Mouse (Mus musculus): ENCODE data around the gene Gm7247. TPM values are rescaled to one million over a fixed set of nuclear protein-coding genes. Genes with fewer than 3 reads are reported as not detected.
A peak's percentile ranks its signal among the peaks of the same experiment; 100 is the strongest.
"Not testable (repeated sequence)": the region's sequence is repeated elsewhere in the genome, so short reads cannot be mapped to it uniquely, and the experiment has no call there.

Gm7247 gene
- polyA plus RNA-seq, 1 experiment from 2014 or later = not detected

GRCm38 (mm10) chr14:51388222-51388621, 26.7 kb downstream of the Gm7247 start:
- WGBS = 97% methylated on average over 9 of the region's 9 CpGs
- no peak overlapping the region for H3K4me2 ChIP-seq (ENCODE audit: low read depth, severe bottlenecking)
- no peak overlapping the region for H3K4me3 ChIP-seq (ENCODE audit: low read depth, low read length)
- H3K9ac ChIP-seq (ENCODE audit: low read length) = no peak overlapping the region
- no peaks in the 10 kb centered on the region for H3K4me1 ChIP-seq (ENCODE audit: control insufficient read depth, insufficient read depth, low read length)
- no peak overlapping the region for H3K27ac ChIP-seq (replicated peaks; ENCODE audit: low read depth, low read length)
- H3K9me3 ChIP-seq (ENCODE audit: control insufficient read depth, low read length) = no peaks in the 10 kb centered on the region; the same call in 1 of the 2 replicates
- no peak for ATAC-seq (ENCODE audit: insufficient number of reproducible peaks, low FRiP score, low TSS enrichment, low read depth)
- peak; percentile 25 for DNase-seq (ENCODE audit: low spot score)
- no peaks in the 10 kb centered on the region for H3K27me3 ChIP-seq (ENCODE audit: control insufficient read depth, insufficient read depth, low read length)
- no peaks in the 10 kb centered on the region for H3K36me3 ChIP-seq (ENCODE audit: control insufficient read depth, insufficient read depth, low read length)

- H3K36me3 ChIP-seq (ENCODE audit: control insufficient read depth, insufficient read depth, low read length) = no peaks in the 10 kb centered on the region
- H3K4me2 ChIP-seq (ENCODE audit: low read depth, severe bottlenecking) = no peak within 1 kb of the TSS
- DNase-seq (ENCODE audit: low spot score) (no peak), ATAC-seq (ENCODE audit: insufficient number of reproducible peaks, low FRiP score, low TSS enrichment, low read depth) (no peak)
- H3K9ac ChIP-seq (ENCODE audit: low read length) = no peak within 1 kb of the TSS
- H3K27me3 ChIP-seq (ENCODE audit: control insufficient read depth, insufficient read depth, low read length) = no peaks in the 10 kb centered on the region
- H3K27ac ChIP-seq (replicated peaks; ENCODE audit: low read depth, low read length) = no peak within 1 kb of the TSS
- WGBS = 85% methylated on average over 1 of the region's 1 CpGs
- no peaks in the 10 kb centered on the region for H3K4me1 ChIP-seq (ENCODE audit: control insufficient read depth, insufficient read depth, low read length)
- no peaks in the 10 kb centered on the region for H3K9me3 ChIP-seq (ENCODE audit: control insufficient read depth, low read length)
- no peak within 1 kb of the TSS for H3K4me3 ChIP-seq (ENCODE audit: low read depth, low read length)
These were observed 49.0 kb downstream of the Gm7247 start, which contains the start of gene Vmn2r88 for GRCm38 (mm10) chr14:51410520-51410919. Gene Vmn2r88 (plus strand): TSS chr14:51410820.

- ATAC-seq (ENCODE audit: insufficient number of reproducible peaks, low FRiP score, low TSS enrichment, low read depth) (no peak), DNase-seq (ENCODE audit: low spot score) (no peak)
- Histone ChIP-seq H3K9ac (ENCODE audit: low read length) (no peak overlapping the region), H3K4me1 (ENCODE audit: control insufficient read depth, insufficient read depth, low read length) (no peaks in the 10 kb centered on the region), H3K9me3 (ENCODE audit: control insufficient read depth, low read length) (no peaks in the 10 kb centered on the region), H3K4me3 (ENCODE audit: low read depth, low read length) (no peak overlapping the region), H3K4me2 (ENCODE audit: low read depth, severe bottlenecking) (no peak overlapping the region), H3K27me3 (ENCODE audit: control insufficient read depth, insufficient read depth, low read length) (no peaks in the 10 kb centered on the region), H3K36me3 (ENCODE audit: control insufficient read depth, insufficient read depth, low read length) (no peaks in the 10 kb centered on the region), H3K27ac (replicated peaks; ENCODE audit: low read depth, low read length) (no peak overlapping the region)
- WGBS = 69% methylated on average over 2 of the region's 2 CpGs
These were observed 62.3 kb downstream of the Gm7247 start for GRCm38 (mm10) chr14:51423885-51424284.

- not testable (repeated sequence) for ATAC-seq (ENCODE audit: insufficient number of reproducible peaks, low FRiP score, low TSS enrichment, low read depth); DNase-seq (ENCODE audit: low spot score); H3K4me3 ChIP-seq (ENCODE audit: low read depth, low read length); H3K9ac ChIP-seq (ENCODE audit: low read length); H3K4me2 ChIP-seq (ENCODE audit: low read depth, severe bottlenecking); H3K27ac ChIP-seq (replicated peaks; ENCODE audit: low read depth, low read length); H3K27me3 ChIP-seq (ENCODE audit: control insufficient read depth, insufficient read depth, low read length); H3K9me3 ChIP-seq (ENCODE audit: control insufficient read depth, low read length); H3K4me1 ChIP-seq (ENCODE audit: control insufficient read depth, insufficient read depth, low read length); H3K36me3 ChIP-seq (ENCODE audit: control insufficient read depth, insufficient read depth, low read length)
These were observed 68.6 kb downstream of the Gm7247 start for GRCm38 (mm10) chr14:51430138-51430537.

- Histone ChIP-seq H3K27me3 (ENCODE audit: control insufficient read depth, insufficient read depth, low read length) (no peaks in the 10 kb centered on the region), H3K9me3 (ENCODE audit: control insufficient read depth, low read length) (no peaks in the 10 kb centered on the region), H3K4me3 (ENCODE audit: low read depth, low read length) (no peak overlapping the region), H3K27ac (replicated peaks; ENCODE audit: low read depth, low read length) (no peak overlapping the region), H3K4me1 (ENCODE audit: control insufficient read depth, insufficient read depth, low read length) (no peaks in the 10 kb centered on the region), H3K9ac (ENCODE audit: low read length) (no peak overlapping the region), H3K4me2 (ENCODE audit: low read depth, severe bottlenecking) (no peak overlapping the region), H3K36me3 (ENCODE audit: control insufficient read depth, insufficient read depth, low read length) (no peaks in the 10 kb centered on the region)
- ATAC-seq (ENCODE audit: insufficient number of reproducible peaks, low FRiP score, low TSS enrichment, low read depth) = peak; percentile 21; the same call in 1 of the 2 replicates
- 94% methylated on average over 16 of the region's 16 CpGs for WGBS
- no peak for DNase-seq (ENCODE audit: low spot score)
These were observed 73.0 kb downstream of the Gm7247 start for GRCm38 (mm10) chr14:51434546-51434945.

- no peak overlapping the region for H3K9ac ChIP-seq (ENCODE audit: low read length)
- no peaks in the 10 kb centered on the region for H3K36me3 ChIP-seq (ENCODE audit: control insufficient read depth, insufficient read depth, low read length)
- no peak overlapping the region for H3K4me3 ChIP-seq (ENCODE audit: low read depth, low read length)
- WGBS = 96% methylated on average over 26 of the region's 26 CpGs
- ATAC-seq (ENCODE audit: insufficient number of reproducible peaks, low FRiP score, low TSS enrichment, low read depth) = peak; percentile 39; the same call in 1 of the 2 replicates
- no peaks in the 10 kb centered on the region for H3K27me3 ChIP-seq (ENCODE audit: control insufficient read depth, insufficient read depth, low read length)
- no peaks in the 10 kb centered on the region for H3K9me3 ChIP-seq (ENCODE audit: control insufficient read depth, low read length)
- no peak for DNase-seq (ENCODE audit: low spot score)
- H3K4me2 ChIP-seq (ENCODE audit: low read depth, severe bottlenecking) = no peak overlapping the region
- no peaks in the 10 kb centered on the region for H3K4me1 ChIP-seq (ENCODE audit: control insufficient read depth, insufficient read depth, low read length)
- H3K27ac ChIP-seq (replicated peaks; ENCODE audit: low read depth, low read length) = no peak overlapping the region
These were observed 73.5 kb downstream of the Gm7247 start for GRCm38 (mm10) chr14:51435020-51435419.

- H3K27ac ChIP-seq (replicated peaks; ENCODE audit: low read depth, low read length) = no peak overlapping the region
- H3K27me3 ChIP-seq (ENCODE audit: control insufficient read depth, insufficient read depth, low read length) = no peaks in the 10 kb centered on the region
- H3K36me3 ChIP-seq (ENCODE audit: control insufficient read depth, insufficient read depth, low read length) = no peaks in the 10 kb centered on the region
- H3K9ac ChIP-seq (ENCODE audit: low read length) = no peak overlapping the region
- no peak overlapping the region for H3K4me3 ChIP-seq (ENCODE audit: low read depth, low read length)
- no peak for ATAC-seq (ENCODE audit: insufficient number of reproducible peaks, low FRiP score, low TSS enrichment, low read depth)
- no peaks in the 10 kb centered on the region for H3K9me3 ChIP-seq (ENCODE audit: control insufficient read depth, low read length)
- DNase-seq (ENCODE audit: low spot score) = no peak
- WGBS = 79% methylated on average over 4 of the region's 4 CpGs
- no peaks in the 10 kb centered on the region for H3K4me1 ChIP-seq (ENCODE audit: control insufficient read depth, insufficient read depth, low read length)
- H3K4me2 ChIP-seq (ENCODE audit: low read depth, severe bottlenecking) = no peak overlapping the region
These were observed 77.4 kb downstream of the Gm7247 start for GRCm38 (mm10) chr14:51438955-51439354.

- not testable (repeated sequence) for H3K27me3 ChIP-seq (ENCODE audit: control insufficient read depth, insufficient read depth, low read length); H3K9ac ChIP-seq (ENCODE audit: low read length); H3K4me2 ChIP-seq (ENCODE audit: low read depth, severe bottlenecking); H3K4me3 ChIP-seq (ENCODE audit: low read depth, low read length); H3K9me3 ChIP-seq (ENCODE audit: control insufficient read depth, low read length); H3K27ac ChIP-seq (replicated peaks; ENCODE audit: low read depth, low read length); H3K36me3 ChIP-seq (ENCODE audit: control insufficient read depth, insufficient read depth, low read length); ATAC-seq (ENCODE audit: insufficient number of reproducible peaks, low FRiP score, low TSS enrichment, low read depth); H3K4me1 ChIP-seq (ENCODE audit: control insufficient read depth, insufficient read depth, low read length); DNase-seq (ENCODE audit: low spot score)
- 80% methylated on average over 2 of the region's 2 CpGs for WGBS
These were observed 90.0 kb downstream of the Gm7247 start, which contains the start of gene Vmn2r89 for GRCm38 (mm10) chr14:51451557-51451956. Gene Vmn2r89 (plus strand): TSS chr14:51451857.

- H3K36me3 ChIP-seq (ENCODE audit: control insufficient read depth, insufficient read depth, low read length); H3K27ac ChIP-seq (replicated peaks; ENCODE audit: low read depth, low read length); H3K4me2 ChIP-seq (ENCODE audit: low read depth, severe bottlenecking); H3K9me3 ChIP-seq (ENCODE audit: control insufficient read depth, low read length); H3K27me3 ChIP-seq (ENCODE audit: control insufficient read depth, insufficient read depth, low read length); H3K4me3 ChIP-seq (ENCODE audit: low read depth, low read length); H3K4me1 ChIP-seq (ENCODE audit: control insufficient read depth, insufficient read depth, low read length); H3K9ac ChIP-seq (ENCODE audit: low read length); DNase-seq (ENCODE audit: low spot score); ATAC-seq (ENCODE audit: insufficient number of reproducible peaks, low FRiP score, low TSS enrichment, low read depth): not testable (repeated sequence)
- WGBS = 91% methylated on average over 10 of the region's 10 CpGs
These were observed 118.7 kb downstream of the Gm7247 start for GRCm38 (mm10) chr14:51480278-51480677.

Data from limb, embryonic 11.5 days (tissue).